Mouse (Mus musculus): ENCODE results near the gene Gm21679.
"Not testable (repeated sequence)": the region's sequence is repeated elsewhere in the genome, so short reads cannot be mapped to it uniquely, and the experiment has no call there.

Gm21679 gene

DNA sequence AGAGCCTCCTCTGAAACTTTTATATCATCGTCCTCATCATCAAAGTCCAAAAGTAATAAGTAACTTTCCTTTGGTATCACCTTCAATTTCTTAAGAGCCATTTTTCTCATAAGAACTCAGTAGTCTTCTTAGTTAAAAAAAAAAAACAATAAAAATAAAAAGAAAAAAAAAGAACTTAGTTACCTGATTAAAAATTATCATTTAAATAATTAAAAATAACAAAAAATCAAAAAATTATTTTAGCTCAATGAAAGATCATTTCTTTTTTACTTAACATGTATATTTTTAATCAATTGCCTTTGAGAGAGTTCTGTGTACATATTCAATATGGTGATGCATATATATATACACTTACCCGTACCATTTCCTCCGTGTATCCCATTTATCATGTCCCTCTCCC, at the start of gene Gm21679:
Gene Gm21679 (minus strand): TSS at position 101 of the 400 bp plus-strand sequence.
- DNase-seq (ENCODE audit: low read depth in 2 of 2, low spot score in 2 of 2), result not testable (repeated sequence)
